Comparison of ENCODE assay signal across 8 mouse cellular contexts in genomic region chr19:5068570-5069234, GRCm38 (mm10). TPM values are rescaled to one million over a fixed set of nuclear protein-coding genes. Genes with fewer than 3 reads are reported as not detected.
DNase-seq lines count a peak whose midpoint lies in the region; ATAC-seq and TF ChIP-seq lines count a peak whose summit lies in the region.

No protein-coding gene starts in this region.

- TF ChIP-seq POLR2A in spleen, adult 2 months (IDR thresholded peaks at IDR 0.05; ENCODE audit: low read depth, low read length): no peak

- no peak for ATAC-seq in limb, embryonic 11.5 days (ENCODE audit: insufficient number of reproducible peaks, low FRiP score, low TSS enrichment, low read depth)
- no peak for ATAC-seq in stomach, embryonic 16.5 days (ENCODE audit: insufficient read depth, low FRiP score)

- H3K4me3 ChIP-seq in spleen, adult 2 months (ENCODE audit: extremely low read depth, insufficient read depth, insufficient read length): peak overlapping the region; percentile 25; the same call in 1 of the 2 replicates
- H3K4me3 ChIP-seq in limb, embryonic 11.5 days (ENCODE audit: low read depth, low read length): peak overlapping the region; percentile 57
- H3K4me3 ChIP-seq in stomach, embryonic 16.5 days (replicated peaks; ENCODE audit: low read length): peak overlapping the region; percentile 69

- H3K9me3 ChIP-seq in limb, embryonic 11.5 days (ENCODE audit: control insufficient read depth, low read length): no peaks in the 10 kb centered on the region
- no peaks in the 10 kb centered on the region for H3K9me3 ChIP-seq in stomach, embryonic 16.5 days (replicated peaks; ENCODE audit: control insufficient read depth, low read length)

- 45% methylated on average over 21 of the region's 21 CpGs for WGBS in spleen, adult 2 months
- 38% methylated on average over 21 of the region's 21 CpGs for WGBS in limb, embryonic 11.5 days
- 32% methylated on average over 21 of the region's 21 CpGs for WGBS in stomach, embryonic 16.5 days

- peak; percentile 31 for DNase-seq in cerebellum, adult 8-10 months
- no peak for DNase-seq in cerebellum, adult 18-20 months
- DNase-seq in spleen, adult 2 months (ENCODE audit: low read depth in 1 of 2, low spot score in 2 of 2): no peak
- DNase-seq in spleen, adult 12 weeks (ENCODE audit: low spot score): no peak
- DNase-seq in limb, embryonic 11.5 days (ENCODE audit: low spot score): no peak
- no peak for DNase-seq in gastrocnemius, postnatal 36 days
- DNase-seq in adrenal gland, adult 18-20 months (ENCODE audit: low spot score in 2 of 2): no peak

- TF ChIP-seq CTCF in spleen, adult 2 months (IDR thresholded peaks at IDR 0.05; ENCODE audit: extremely low read depth, insufficient read depth, insufficient read length, insufficient replicate concordance): no peak

- peak overlapping the region; percentile 77 for H3K9ac ChIP-seq in limb, embryonic 11.5 days (ENCODE audit: low read length)
- H3K9ac ChIP-seq in stomach, embryonic 16.5 days (ENCODE audit: low read length): peak overlapping the region; percentile 87

- H3K4me2 ChIP-seq in limb, embryonic 11.5 days (ENCODE audit: low read depth, severe bottlenecking): peak overlapping the region; percentile 99
- H3K4me2 ChIP-seq in stomach, embryonic 16.5 days (ENCODE audit: low read depth, low read length): peak overlapping the region; percentile 77

- peaks cover 6% of the 10 kb centered on the region for H3K4me1 ChIP-seq in spleen, adult 2 months (ENCODE audit: control insufficient read depth, insufficient read depth, insufficient read length)
- peaks cover 47% of the 10 kb centered on the region for H3K4me1 ChIP-seq in limb, embryonic 11.5 days (ENCODE audit: control insufficient read depth, insufficient read depth, low read length)
- peaks cover 50% of the 10 kb centered on the region for H3K4me1 ChIP-seq in stomach, embryonic 16.5 days (ENCODE audit: control insufficient read depth, insufficient read depth, low read length)

- H3K27me3 ChIP-seq in spleen, adult 2 months (ENCODE audit: control insufficient read depth, insufficient read depth, low read length): peaks cover 12% of the 10 kb centered on the region
- H3K27me3 ChIP-seq in limb, embryonic 11.5 days (ENCODE audit: control insufficient read depth, insufficient read depth, low read length): 0 out of 2 replicates have a peak, but pooled peaks cover 2% of the 10 kb centered on the region
- H3K27me3 ChIP-seq in stomach, embryonic 16.5 days (ENCODE audit: control insufficient read depth, insufficient read depth, low read length): no peaks in the 10 kb centered on the region

- no peaks in the 10 kb centered on the region for H3K36me3 ChIP-seq in spleen, adult 2 months (ENCODE audit: control insufficient read depth, insufficient read depth, low read length)
- no peaks in the 10 kb centered on the region; the same call in 1 of the 2 replicates for H3K36me3 ChIP-seq in limb, embryonic 11.5 days (ENCODE audit: control insufficient read depth, insufficient read depth, low read length)
- H3K36me3 ChIP-seq in stomach, embryonic 16.5 days (ENCODE audit: control insufficient read depth, insufficient read depth, low read length): no peaks in the 10 kb centered on the region

- H3K27ac ChIP-seq in spleen, adult 2 months (ENCODE audit: insufficient read depth, low read length): no peak overlapping the region
- no peak overlapping the region; the same call in 1 of the 2 replicates for H3K27ac ChIP-seq in limb, embryonic 11.5 days (replicated peaks; ENCODE audit: low read depth, low read length)
- H3K27ac ChIP-seq in stomach, embryonic 16.5 days (ENCODE audit: low read length): peak overlapping the region; percentile 97

- intact Hi-C loops in gastrocnemius, postnatal 36 days (cut with DNase I): no loop called here

RNA-seq across cellular contexts. Expression of gene Cd248, which starts 0.8 kb away (rescaled TPM):
- polyA plus RNA-seq in spleen, adult 2 months (2012; rRNA removed): 5.5 and 6.3 TPM in 2 replicates
- polyA plus RNA-seq in limb, embryonic 11.5 days (2014; fragmentation: Nextera tagmentation; extraction: Ambion mirVana): 41.1 and 45.6 TPM in 2 replicates
- 69.8 and 76.9 TPM in 2 replicates for polyA plus RNA-seq in stomach, embryonic 16.5 days (2015; fragmentation: Nextera tagmentation; extraction: Ambion mirVana)
- 10 to 100 TPM; 12.4 to 12.5 TPM for total RNA-seq in gastrocnemius, postnatal 36 days (2021)
- 10 to 100 TPM in 1 of 2 experiments, 1 to 10 TPM in 1; 7.3 to 16.2 TPM for total RNA-seq in adrenal gland, adult 18-20 months (2021)

RNA-seq across cellular contexts. Expression of gene Tmem151a, which starts 16.6 kb away (rescaled TPM):
- polyA plus RNA-seq in spleen, adult 2 months (2012; rRNA removed): 0.69 and 1.4 TPM in 2 replicates
- polyA plus RNA-seq in limb, embryonic 11.5 days (2014; fragmentation: Nextera tagmentation; extraction: Ambion mirVana): 1.1 and 2.2 TPM in 2 replicates
- 4.9 and 6.8 TPM in 2 replicates for polyA plus RNA-seq in stomach, embryonic 16.5 days (2015; fragmentation: Nextera tagmentation; extraction: Ambion mirVana)
- total RNA-seq in gastrocnemius, postnatal 36 days (2021): under 1 TPM in 1 of 2 experiments, not detected in 1; 0.22 TPM
- total RNA-seq in adrenal gland, adult 18-20 months (2021): 1 to 10 TPM; 1.4 to 1.5 TPM

RNA-seq across cellular contexts. Expression of gene Rin1, which starts 18.4 kb away (rescaled TPM):
- polyA plus RNA-seq in spleen, adult 2 months (2012; rRNA removed): 1.9 and 2.6 TPM in 2 replicates
- polyA plus RNA-seq in limb, embryonic 11.5 days (2014; fragmentation: Nextera tagmentation; extraction: Ambion mirVana): 1.3 and 1.6 TPM in 2 replicates
- polyA plus RNA-seq in stomach, embryonic 16.5 days (2015; fragmentation: Nextera tagmentation; extraction: Ambion mirVana): 4.5 and 4.9 TPM in 2 replicates
- 1 to 10 TPM in 1 of 2 experiments, under 1 TPM in 1; 0.52 to 1.3 TPM for total RNA-seq in gastrocnemius, postnatal 36 days (2021)
- 1 to 10 TPM; 3.4 to 4.2 TPM for total RNA-seq in adrenal gland, adult 18-20 months (2021)

RNA-seq across cellular contexts. Expression of gene Yif1a, which starts 19.6 kb away (rescaled TPM):
- polyA plus RNA-seq in spleen, adult 2 months (2012; rRNA removed): 60.5 and 84.1 TPM in 2 replicates
- polyA plus RNA-seq in limb, embryonic 11.5 days (2014; fragmentation: Nextera tagmentation; extraction: Ambion mirVana): 68.5 and 71.2 TPM in 2 replicates
- polyA plus RNA-seq in stomach, embryonic 16.5 days (2015; fragmentation: Nextera tagmentation; extraction: Ambion mirVana): 110 and 123 TPM in 2 replicates
- total RNA-seq in gastrocnemius, postnatal 36 days (2021): 10 to 100 TPM; 38.2 to 44.7 TPM
- 10 to 100 TPM; 56.4 to 75.3 TPM for total RNA-seq in adrenal gland, adult 18-20 months (2021)

RNA-seq across cellular contexts. Expression of gene Brms1, which starts 27.5 kb away (rescaled TPM):
- 35.8 and 44.7 TPM in 2 replicates for polyA plus RNA-seq in spleen, adult 2 months (2012; rRNA removed)
- polyA plus RNA-seq in limb, embryonic 11.5 days (2014; fragmentation: Nextera tagmentation; extraction: Ambion mirVana): 52.6 and 61.2 TPM in 2 replicates
- polyA plus RNA-seq in stomach, embryonic 16.5 days (2015; fragmentation: Nextera tagmentation; extraction: Ambion mirVana): 39.8 and 43.9 TPM in 2 replicates
- 10 to 100 TPM; 11.5 to 14.1 TPM for total RNA-seq in gastrocnemius, postnatal 36 days (2021)
- 10 to 100 TPM; 28.4 to 29.3 TPM for total RNA-seq in adrenal gland, adult 18-20 months (2021)
